Mouse (Mus musculus): Measurements from ENCODE around the gene Adora2a. TPM values are rescaled to one million over a fixed set of nuclear protein-coding genes. Genes with fewer than 3 reads are reported as not detected.
A peak's percentile ranks its signal among the peaks of the same experiment; 100 is the strongest.
"Not testable (repeated sequence)": the region's sequence is repeated elsewhere in the genome, so short reads cannot be mapped to it uniquely, and the experiment has no call there.

Gene Adora2a
- polyA plus RNA-seq, 1 experiment from 2014 or later: 4.1 TPM

GRCm38 (mm10) chr10:75364796-75365195 is 48.1 kb downstream of the Adora2a start:
- Histone ChIP-seq H3K27me3 (replicated peaks; ENCODE audit: control insufficient read depth, insufficient read depth, low read length) (no peaks in the 10 kb centered on the region), H3K4me2 (ENCODE audit: low read depth, low read length) (no peak overlapping the region), H3K9me3 (ENCODE audit: control insufficient read depth, low read length) (no peaks in the 10 kb centered on the region), H3K9ac (ENCODE audit: low read depth, low read length) (no peak overlapping the region), H3K36me3 (ENCODE audit: control insufficient read depth, insufficient read depth, low read length) (no peaks in the 10 kb centered on the region), H3K27ac (replicated peaks; ENCODE audit: low read depth, low read length) (no peak overlapping the region), H3K4me3 (ENCODE audit: low read depth, low read length) (no peak overlapping the region), H3K4me1 (ENCODE audit: control insufficient read depth, insufficient read depth, low read length) (no peaks in the 10 kb centered on the region; the same call in 1 of the 2 replicates)
- WGBS: 75% methylated on average over 9 of the region's 9 CpGs
- no peak for DNase-seq (ENCODE audit: low spot score)
- no peak for ATAC-seq (ENCODE audit: low read depth)

GRCm38 (mm10) chr10:75365231-75365633 is 48.6 kb downstream of the Adora2a start:
- Histone ChIP-seq H3K27ac (replicated peaks; ENCODE audit: low read depth, low read length) (no peak overlapping the region), H3K4me1 (ENCODE audit: control insufficient read depth, insufficient read depth, low read length) (no peaks in the 10 kb centered on the region; the same call in 1 of the 2 replicates), H3K4me2 (ENCODE audit: low read depth, low read length) (no peak overlapping the region), H3K36me3 (ENCODE audit: control insufficient read depth, insufficient read depth, low read length) (no peaks in the 10 kb centered on the region), H3K9me3 (ENCODE audit: control insufficient read depth, low read length) (no peaks in the 10 kb centered on the region), H3K9ac (ENCODE audit: low read depth, low read length) (no peak overlapping the region), H3K27me3 (replicated peaks; ENCODE audit: control insufficient read depth, insufficient read depth, low read length) (no peaks in the 10 kb centered on the region), H3K4me3 (ENCODE audit: low read depth, low read length) (no peak overlapping the region; the same call in 1 of the 2 replicates)
- ATAC-seq (ENCODE audit: low read depth): 0 out of 2 replicates have a peak, but pooled peaks have one; percentile 57
- peak; percentile 16 for DNase-seq (ENCODE audit: low spot score)
- 36% methylated on average over 6 of the region's 6 CpGs for WGBS

GRCm38 (mm10) chr10:75373655-75374351 is 57.1 kb downstream of the Adora2a start:
- H3K4me1 ChIP-seq (ENCODE audit: control insufficient read depth, insufficient read depth, low read length); ATAC-seq (ENCODE audit: low read depth); H3K27ac ChIP-seq (replicated peaks; ENCODE audit: low read depth, low read length); DNase-seq (ENCODE audit: low spot score); H3K27me3 ChIP-seq (replicated peaks; ENCODE audit: control insufficient read depth, insufficient read depth, low read length); H3K9ac ChIP-seq (ENCODE audit: low read depth, low read length); H3K4me3 ChIP-seq (ENCODE audit: low read depth, low read length); H3K9me3 ChIP-seq (ENCODE audit: control insufficient read depth, low read length); H3K4me2 ChIP-seq (ENCODE audit: low read depth, low read length); H3K36me3 ChIP-seq (ENCODE audit: control insufficient read depth, insufficient read depth, low read length): not testable (repeated sequence)
- 81% methylated on average over 11 of the region's 19 CpGs for WGBS

- Histone ChIP-seq H3K36me3 (ENCODE audit: control insufficient read depth, insufficient read depth, low read length) (no peaks in the 10 kb centered on the region), H3K27ac (replicated peaks; ENCODE audit: low read depth, low read length) (no peak overlapping the region), H3K9ac (ENCODE audit: low read depth, low read length) (no peak overlapping the region), H3K4me1 (ENCODE audit: control insufficient read depth, insufficient read depth, low read length) (no peaks in the 10 kb centered on the region), H3K4me2 (ENCODE audit: low read depth, low read length) (no peak overlapping the region), H3K27me3 (replicated peaks; ENCODE audit: control insufficient read depth, insufficient read depth, low read length) (no peaks in the 10 kb centered on the region), H3K9me3 (ENCODE audit: control insufficient read depth, low read length) (no peaks in the 10 kb centered on the region), H3K4me3 (ENCODE audit: low read depth, low read length) (no peak overlapping the region)
- 76% methylated on average over 10 of the region's 10 CpGs for WGBS
- DNase-seq (ENCODE audit: low spot score) (peak; percentile 12), ATAC-seq (ENCODE audit: low read depth) (no peak)
Measured at GRCm38 (mm10) chr10:75378688-75379087, 62.0 kb downstream of the Adora2a start.

Other genes with a start within 250 kb of the Adora2a start
- gene Specc1l, start 104.8 kb upstream of the Adora2a start, polyA plus RNA-seq (2014; fragmentation: Nextera tagmentation; extraction: Ambion mirVana): 20.3 and 24.7 TPM in 2 replicates
- 0.99 and 2.2 TPM in 2 replicates for gene Upb1, start 84.2 kb downstream of the Adora2a start, polyA plus RNA-seq (2014; fragmentation: Nextera tagmentation; extraction: Ambion mirVana)
- gene Snrpd3, start 200.7 kb downstream of the Adora2a start, polyA plus RNA-seq (2014; fragmentation: Nextera tagmentation; extraction: Ambion mirVana): 147 and 162 TPM in 2 replicates
- gene Gucd1, start 201.1 kb downstream of the Adora2a start, polyA plus RNA-seq (2014; fragmentation: Nextera tagmentation; extraction: Ambion mirVana): 32.9 and 35.8 TPM in 2 replicates
- 5.7 and 7.9 TPM in 2 replicates for gene Lrrc75b, start 243.5 kb downstream of the Adora2a start, polyA plus RNA-seq (2014; fragmentation: Nextera tagmentation; extraction: Ambion mirVana)
- gene Ggt1, start 244.7 kb downstream of the Adora2a start, polyA plus RNA-seq (2014; fragmentation: Nextera tagmentation; extraction: Ambion mirVana): 0.39 and 1.4 TPM in 2 replicates

All from embryonic facial prominence, embryonic 14.5 days (tissue).